Mouse (Mus musculus): ENCODE measurements around the gene Plau.

DNA sequence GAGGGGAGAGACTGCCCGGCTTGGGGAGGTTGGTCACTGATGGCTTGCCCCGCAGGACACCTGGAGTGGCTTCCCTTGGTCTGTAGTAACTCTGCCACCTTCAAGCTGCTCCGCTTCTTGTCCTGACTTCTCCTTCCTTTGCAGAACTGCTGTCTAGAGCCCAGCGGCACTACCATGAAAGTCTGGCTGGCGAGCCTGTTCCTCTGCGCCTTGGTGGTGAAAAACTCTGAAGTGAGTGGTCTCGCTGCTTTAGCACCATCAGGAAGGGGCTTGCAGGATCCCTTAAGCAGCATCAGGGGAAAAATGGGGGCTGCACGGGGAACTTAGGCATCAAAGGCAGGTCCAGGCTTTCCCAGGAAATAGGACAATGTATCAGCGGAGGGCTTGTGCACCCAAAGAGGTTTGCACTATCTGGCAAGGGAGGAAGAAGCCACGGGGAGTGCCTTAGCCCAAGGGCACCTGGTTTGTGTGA, 481 bp downstream of the Plau start:
- no peak for TF ChIP-seq CTCF (IDR thresholded peaks at IDR 0.05; ENCODE audit: insufficient read depth, low read length)
- no peak for TF ChIP-seq POLR2A (IDR thresholded peaks at IDR 0.05; ENCODE audit: borderline replicate concordance, extremely low read depth, low read depth, low read length)

Data from lung, adult 2 months (tissue).